Mouse (Mus musculus) testis, adult 2 months (tissue): ENCODE measurements at regions not wholly inside any gene's neighbourhood (a gene's known extent, or its start where the extent isn't known, plus 50 kb on each side); places are given as distances from the start of the nearest gene placed in this dataset.

ENCODE experiments used
- H3K27ac ChIP-seq: fragments of 200-500 bp; 2 replicates; pipeline ENCODE4 v1.5.1; 2012; ENCODE audit warnings: low read depth, low read length; ENCODE audit not compliant: control insufficient read depth, insufficient read depth
- H3K27me3 ChIP-seq: fragments of 200-500 bp; 2 replicates; pipeline ENCODE4 v1.6.1; 2012; ENCODE audit warnings: mild to moderate bottlenecking, low read length, moderate library complexity; ENCODE audit not compliant: control insufficient read depth, insufficient read depth
- H3K36me3 ChIP-seq: fragments of 200-500 bp; 2 replicates; pipeline ENCODE4 v1.6.1; 2012; ENCODE audit warnings: mild to moderate bottlenecking, low read length; ENCODE audit not compliant: control insufficient read depth, insufficient read depth
- H3K4me1 ChIP-seq: fragments of 200-500 bp; 2 replicates; pipeline ENCODE4 v1.6.1; 2012; ENCODE audit warnings: low read length; ENCODE audit not compliant: control insufficient read depth, insufficient read depth
- H3K4me3 ChIP-seq: fragments of 200-500 bp; 2 replicates; pipeline ENCODE4 v1.5.1; 2012; ENCODE audit warnings: low read depth, mild to moderate bottlenecking, low read length, moderate library complexity, mixed read lengths; ENCODE audit not compliant: control insufficient read depth
- CTCF ChIP-seq: fragments of 200-500 bp; IDR thresholded peaks from 2 replicates; pipeline ENCODE4 v1.5.1; 2012; ENCODE audit warnings: low read depth, mild to moderate bottlenecking, inconsistent platforms, low read length, moderate library complexity; ENCODE audit not compliant: control insufficient read depth, insufficient read depth, insufficient replicate concordance
- POLR2A ChIP-seq: fragments of 200-500 bp; IDR thresholded peaks from 2 replicates; pipeline ENCODE4 v1.6.1; 2012; ENCODE audit warnings: low read depth, mild to moderate bottlenecking, inconsistent platforms, low read length, moderate library complexity; ENCODE audit not compliant: control insufficient read depth

GRCm38 (mm10) chr10:9509092-9509671, 165.8 kb downstream of the Samd5 start:
- H3K36me3 ChIP-seq = no peaks in the 10 kb centered on the region
- H3K27me3 ChIP-seq = no peaks in the 10 kb centered on the region
- H3K4me1 ChIP-seq = peaks cover 4% of the 10 kb centered on the region; the same call in 1 of the 2 replicates
- no peak for TF ChIP-seq CTCF
- no peak for TF ChIP-seq POLR2A
- no peak overlapping the region for H3K27ac ChIP-seq
- H3K4me3 ChIP-seq = no peak overlapping the region; the same call in 1 of the 2 replicates

- Histone ChIP-seq H3K4me3 (no peak overlapping the region), H3K27ac (no peak overlapping the region), H3K27me3 (no peaks in the 10 kb centered on the region), H3K4me1 (no peaks in the 10 kb centered on the region), H3K36me3 (no peaks in the 10 kb centered on the region)
- TF ChIP-seq CTCF (no peak), POLR2A (no peak)
Measured at GRCm38 (mm10) chr10:9503569-9504493, 171.2 kb downstream of the Samd5 start.

GRCm38 (mm10) chr10:9498550-9498949, 176.5 kb downstream of the Samd5 start:
- Histone ChIP-seq H3K36me3 (no peaks in the 10 kb centered on the region), H3K27me3 (no peaks in the 10 kb centered on the region), H3K27ac (no peak overlapping the region), H3K4me1 (no peaks in the 10 kb centered on the region), H3K4me3 (no peak overlapping the region)
- TF ChIP-seq POLR2A = no peak
- TF ChIP-seq CTCF = no peak

GRCm38 (mm10) chr10:9497021-9497420, 178.0 kb downstream of the Samd5 start:
- Histone ChIP-seq H3K27ac (no peak overlapping the region), H3K36me3 (no peaks in the 10 kb centered on the region), H3K4me3 (no peak overlapping the region), H3K4me1 (no peaks in the 10 kb centered on the region), H3K27me3 (no peaks in the 10 kb centered on the region)
- TF ChIP-seq POLR2A = no peak
- TF ChIP-seq CTCF = no peak

GRCm38 (mm10) chr10:9495143-9495651, 179.8 kb downstream of the Samd5 start:
- no peaks in the 10 kb centered on the region for H3K4me1 ChIP-seq
- H3K4me3 ChIP-seq = no peak overlapping the region
- TF ChIP-seq CTCF (no peak), POLR2A (no peak)
- H3K27me3 ChIP-seq = no peaks in the 10 kb centered on the region
- no peak overlapping the region for H3K27ac ChIP-seq
- H3K36me3 ChIP-seq = no peaks in the 10 kb centered on the region

GRCm38 (mm10) chr10:9490416-9490815, 184.6 kb downstream of the Samd5 start:
- Histone ChIP-seq H3K27me3 (no peaks in the 10 kb centered on the region), H3K4me3 (no peak overlapping the region), H3K4me1 (no peaks in the 10 kb centered on the region), H3K36me3 (no peaks in the 10 kb centered on the region), H3K27ac (no peak overlapping the region)
- no peak for TF ChIP-seq POLR2A
- no peak for TF ChIP-seq CTCF

DNA sequence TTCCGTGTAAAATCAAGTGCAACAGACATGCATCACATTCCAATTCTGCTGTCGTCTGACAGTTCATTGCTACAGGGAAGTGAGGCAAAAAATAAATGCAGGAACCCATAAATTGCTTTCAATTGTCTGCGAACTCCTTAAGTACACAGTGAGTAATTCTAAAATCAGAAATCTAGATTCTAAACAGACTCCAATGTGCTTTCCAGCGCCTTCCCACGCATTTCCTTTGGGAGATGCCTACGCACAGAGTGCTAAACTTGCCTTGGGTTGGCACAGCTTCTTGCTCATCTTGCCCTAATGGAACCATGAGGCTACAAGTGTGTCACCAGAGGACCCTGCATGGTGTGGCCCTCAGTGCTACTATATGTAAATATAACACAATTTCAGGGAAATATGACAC, 212.6 kb downstream of the Samd5 start:
- Histone ChIP-seq H3K4me3 (no peak overlapping the region), H3K36me3 (no peaks in the 10 kb centered on the region), H3K27ac (no peak overlapping the region), H3K4me1 (no peaks in the 10 kb centered on the region), H3K27me3 (no peaks in the 10 kb centered on the region)
- TF ChIP-seq CTCF = no peak
- TF ChIP-seq POLR2A = no peak
